Mouse (Mus musculus): ENCODE results near the gene Car1. TPM values are rescaled to one million over a fixed set of nuclear protein-coding genes. Genes with fewer than 3 reads are reported as not detected.
"Not testable (repeated sequence)": the region's sequence is repeated elsewhere in the genome, so short reads cannot be mapped to it uniquely, and the experiment has no call there.

Gene Car1
- polyA plus RNA-seq, 1 experiment = 0.32 TPM

DNA sequence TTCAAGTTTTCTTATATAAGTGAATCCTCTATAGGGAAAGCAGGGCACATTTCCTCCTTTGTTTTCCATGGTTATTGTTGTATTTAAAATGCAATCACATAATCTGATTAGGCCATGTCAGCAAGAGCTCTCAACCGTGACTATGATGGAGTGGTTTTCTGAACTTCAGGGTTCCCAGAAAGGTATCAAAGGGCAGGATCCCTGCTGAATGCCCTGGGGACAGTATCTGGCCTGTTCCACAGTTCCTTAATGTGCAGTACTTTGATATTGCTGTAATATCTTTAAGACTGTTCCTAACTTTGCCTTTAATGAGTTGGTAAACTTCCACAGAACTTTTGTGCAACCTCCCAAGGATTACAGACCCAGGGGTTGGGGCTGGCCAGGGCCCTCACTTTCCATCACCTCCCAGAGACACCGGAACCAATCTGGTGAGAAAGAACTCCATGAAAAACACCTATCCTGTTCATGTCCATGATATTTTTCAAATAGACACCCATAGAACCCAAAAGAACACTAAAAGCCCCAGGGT is 21.6 kb downstream of the Car1 start:
- 61% methylated on average over 2 of the region's 2 CpGs for WGBS
- DNase-seq (ENCODE audit: low read depth, low spot score) = no peak

- DNase-seq (ENCODE audit: low read depth, low spot score) = no peak
- WGBS = 86% methylated on average over 2 of the region's 2 CpGs
These were observed 22.8 kb downstream of the Car1 start for GRCm38 (mm10) chr3:14785353-14785752.

DNA sequence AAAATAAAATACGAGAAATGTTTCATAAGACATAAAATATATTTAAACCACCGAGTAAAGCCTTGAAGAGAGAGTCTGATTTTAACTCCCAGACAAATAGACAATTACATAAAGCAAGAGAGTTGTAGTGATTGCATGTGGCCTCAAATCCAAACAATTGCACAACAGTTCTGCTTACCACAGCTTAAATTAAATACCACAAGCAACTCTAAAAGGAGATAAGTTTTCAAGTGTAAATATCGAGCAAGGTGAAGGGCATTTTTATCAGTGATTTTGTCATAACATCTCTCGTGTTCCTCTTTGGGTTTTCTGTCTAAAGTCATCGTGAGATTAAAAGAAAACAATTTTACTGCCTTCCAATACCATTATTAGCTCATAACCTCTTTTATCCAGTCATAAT is 25.0 kb downstream of the Car1 start:
- not testable (repeated sequence) for DNase-seq (ENCODE audit: low read depth, low spot score)
- WGBS = 63% methylated on average over 5 of the region's 5 CpGs

DNA sequence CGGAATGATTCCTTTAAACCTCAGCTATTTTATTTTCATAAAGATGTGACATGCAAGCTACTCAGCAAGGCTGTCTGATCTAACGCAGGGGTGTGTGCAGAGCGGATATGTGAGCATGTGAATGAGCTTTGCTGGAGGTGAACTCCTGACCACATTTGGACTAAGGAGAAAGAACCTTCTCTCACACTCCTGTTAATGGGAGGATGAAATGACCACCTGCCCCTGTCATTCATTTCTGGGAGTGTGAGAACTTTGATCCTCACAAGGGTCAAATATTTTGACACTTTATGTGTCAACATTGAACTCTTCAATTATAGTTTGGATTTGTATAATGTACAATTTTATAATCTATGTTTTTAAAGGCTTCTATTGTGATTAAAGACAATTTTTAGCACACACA is 25.8 kb downstream of the Car1 start:
- DNase-seq (ENCODE audit: low read depth, low spot score) = not testable (repeated sequence)
- 36% methylated on average over 3 of the region's 3 CpGs for WGBS

DNA sequence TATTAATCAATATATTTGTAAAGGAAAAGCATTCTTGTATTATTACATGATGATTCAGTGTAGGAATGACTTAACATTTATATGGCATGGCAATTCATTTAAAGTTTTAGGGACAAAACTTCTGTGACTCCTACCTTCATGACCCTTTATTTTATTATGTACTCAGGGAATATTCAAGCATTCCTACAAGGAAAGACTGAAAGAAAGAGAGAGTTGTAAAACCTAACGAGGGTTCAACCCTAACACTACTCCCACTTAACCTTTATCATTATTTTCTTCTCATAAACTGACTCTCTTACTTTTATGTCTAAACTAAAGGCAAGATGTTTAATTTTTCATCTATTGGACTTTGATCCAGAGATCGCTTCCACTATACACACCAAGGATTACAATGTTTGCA is 28.0 kb downstream of the Car1 start:
- peak; percentile 56 for DNase-seq (ENCODE audit: low read depth, low spot score)
- 31% methylated on average over 2 of the region's 2 CpGs for WGBS

- WGBS = 38% methylated on average over 3 of the region's 3 CpGs
- not testable (repeated sequence) for DNase-seq (ENCODE audit: low read depth, low spot score)
These were observed 31.5 kb downstream of the Car1 start for GRCm38 (mm10) chr3:14776497-14777162.

DNA sequence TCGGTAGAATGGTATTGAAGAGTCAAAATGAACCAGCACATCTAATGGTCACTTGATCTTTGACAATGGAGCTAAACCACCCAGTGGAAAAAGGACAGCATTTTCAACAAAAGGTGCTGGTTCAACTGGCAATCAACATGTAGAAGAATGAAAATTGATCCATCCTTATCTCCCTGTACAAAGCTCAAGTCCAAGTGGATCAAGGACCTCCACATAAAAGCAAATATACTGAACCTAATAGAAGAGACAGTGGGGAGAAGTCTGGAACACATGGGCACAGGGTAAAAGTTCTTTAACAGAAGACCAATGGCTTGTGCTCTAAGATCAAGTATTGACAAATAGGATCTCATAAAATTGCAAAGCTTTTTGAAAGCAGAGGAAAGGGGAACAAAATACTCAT is 33.6 kb downstream of the Car1 start:
- DNase-seq (ENCODE audit: low read depth, low spot score) = not testable (repeated sequence)
- WGBS = 73% methylated on average over 1 of the region's 1 CpGs

- 92% methylated on average over 1 of the region's 1 CpGs for WGBS
- DNase-seq (ENCODE audit: low read depth, low spot score) = not testable (repeated sequence)
These were observed 35.7 kb downstream of the Car1 start for GRCm38 (mm10) chr3:14772473-14772872.

DNA sequence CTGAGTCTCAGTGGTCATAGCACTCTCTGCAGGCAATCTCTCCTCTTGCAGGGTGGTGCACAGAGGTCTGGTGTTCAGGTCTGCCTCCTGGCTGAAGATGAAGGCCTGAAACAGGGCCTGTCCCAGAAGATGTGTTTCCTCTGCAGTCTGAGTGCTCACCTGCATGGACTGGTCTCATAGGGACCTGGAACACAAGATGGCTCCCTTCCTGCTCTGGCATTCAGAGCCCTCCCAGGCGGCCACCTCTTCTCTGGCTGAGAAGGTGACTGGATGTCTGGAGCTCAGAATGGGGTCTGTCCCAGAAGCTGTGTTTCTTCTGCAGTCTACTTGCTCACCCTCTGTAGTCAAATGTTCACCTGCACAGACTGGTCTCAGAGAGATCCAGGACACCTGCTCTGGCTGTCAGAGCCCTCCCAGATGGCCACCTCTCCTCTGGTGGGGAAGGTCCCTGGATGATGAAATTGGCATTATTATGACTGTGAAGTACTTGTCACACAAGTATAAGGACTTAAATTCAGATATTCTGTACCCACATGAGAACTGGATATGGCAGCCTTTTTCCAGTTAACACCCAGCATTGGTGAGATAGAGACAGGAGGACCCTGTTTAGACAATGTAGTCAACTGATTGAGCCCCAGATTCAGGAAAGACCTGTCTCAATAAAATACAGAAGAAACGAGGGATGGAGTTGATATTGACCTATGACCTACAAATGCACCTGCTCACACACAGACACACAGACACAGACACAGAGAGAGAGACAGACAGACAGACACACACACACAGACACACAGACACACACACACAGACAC is 43.2 kb downstream of the Car1 start:
- 46% methylated on average over 2 of the region's 2 CpGs for WGBS

GRCm38 (mm10) chr3:14755716-14756115 is 52.5 kb downstream of the Car1 start:
- DNase-seq (ENCODE audit: low read depth, low spot score) = no peak
- 90% methylated on average over 1 of the region's 1 CpGs for WGBS

More for the DNA sequence above, 43.2 kb downstream of the Car1 start:
- no peak for DNase-seq (ENCODE audit: low read depth, low spot score)

- WGBS = 86% methylated on average over 3 of the region's 3 CpGs
- no peak for DNase-seq (ENCODE audit: low read depth, low spot score)
These were observed 62.1 kb downstream of the Car1 start for GRCm38 (mm10) chr3:14746041-14746440.

- DNase-seq (ENCODE audit: low read depth, low spot score) = no peak
- 44% methylated on average over 2 of the region's 2 CpGs for WGBS
These were observed 69.9 kb downstream of the Car1 start for GRCm38 (mm10) chr3:14738261-14738660.

DNA sequence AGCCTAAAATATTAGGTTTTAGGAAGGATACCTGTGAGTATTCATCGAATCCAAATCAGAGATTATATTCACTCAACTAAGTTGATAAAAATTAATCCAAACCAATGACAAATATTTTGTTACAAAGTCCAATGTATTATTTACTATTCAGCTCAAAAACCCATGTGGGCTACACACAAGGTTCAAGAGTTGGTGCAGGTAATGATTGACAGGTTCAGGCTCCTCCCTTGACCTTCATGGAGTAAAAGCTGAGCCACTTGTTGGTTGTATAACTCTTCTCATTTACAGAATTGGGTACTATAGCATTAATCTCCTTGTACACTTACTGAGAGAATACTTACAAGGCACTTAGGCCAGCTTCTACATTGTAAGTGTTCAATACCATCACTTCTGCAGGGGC is 80.7 kb downstream of the Car1 start:
- WGBS = 91% methylated on average over 1 of the region's 1 CpGs
- not testable (repeated sequence) for DNase-seq (ENCODE audit: low read depth, low spot score)

DNA sequence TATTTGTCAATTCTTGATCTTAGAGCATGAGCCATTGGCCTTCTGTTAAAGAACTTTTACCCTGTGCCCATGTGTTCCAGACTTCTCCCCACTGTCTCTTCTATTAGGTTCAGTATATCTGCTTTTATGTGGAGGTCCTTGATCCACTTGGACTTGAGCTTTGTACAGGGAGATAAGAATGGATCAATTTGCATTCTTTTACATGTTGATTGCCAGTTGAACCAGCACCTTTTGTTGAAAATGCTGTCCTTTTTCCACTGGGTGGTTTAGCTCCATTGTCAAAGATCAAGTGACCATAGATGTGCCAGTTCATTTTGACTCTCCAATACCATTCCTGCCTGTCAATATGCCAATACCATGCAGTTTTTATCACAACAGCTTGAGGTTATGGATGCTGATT is 82.7 kb downstream of the Car1 start:
- not testable (repeated sequence) for DNase-seq (ENCODE audit: low read depth, low spot score)

Other genes with a start within 250 kb of the Car1 start
- 7.0 and 7.3 TPM in 2 replicates for gene 1810022K09Rik, start 197.1 kb downstream of the Car1 start, polyA plus RNA-seq (2012; rRNA removed)
- 19.2 and 40.9 TPM in 2 replicates for gene Car13, start 166.6 kb downstream of the Car1 start, polyA plus RNA-seq (2012; rRNA removed)
- gene Car3, start 55.1 kb upstream of the Car1 start, polyA plus RNA-seq (2012; rRNA removed) = 78.1 and 79.5 TPM in 2 replicates
- gene Car2, start 77.9 kb upstream of the Car1 start, polyA plus RNA-seq (2012; rRNA removed) = 8.7 and 17.3 TPM in 2 replicates

Measured in large intestine, adult 2 months (tissue).